Mouse (Mus musculus): ENCODE data around the gene Cbx4.

Cbx4 gene

GRCm38 (mm10) chr11:119042466-119043272 lies 43.4 kb downstream of the Cbx4 start:
- in situ Hi-C loops (cut with MboI, MseI), result no loop called here

- in situ Hi-C loops (cut with MboI, MseI), result no loop called here
These were observed 44.1 kb downstream of the Cbx4 start for GRCm38 (mm10) chr11:119041750-119042465.

GRCm38 (mm10) chr11:119041325-119041716 lies 44.7 kb downstream of the Cbx4 start:
- in situ Hi-C loops (cut with MboI, MseI), result no loop called here

GRCm38 (mm10) chr11:119040600-119041324 lies 45.3 kb downstream of the Cbx4 start, which contains the start of gene Cbx8:
TSS of gene Cbx8 (minus strand) at chr11:119040969.
- in situ Hi-C loops (cut with MboI, MseI), result no loop called here

GRCm38 (mm10) chr11:119039732-119040512 lies 46.1 kb downstream of the Cbx4 start:
- in situ Hi-C loops (cut with MboI, MseI), result no loop called here

- in situ Hi-C loops (cut with MboI, MseI), result no loop called here
These were observed 47.1 kb downstream of the Cbx4 start for GRCm38 (mm10) chr11:119038744-119039484.

GRCm38 (mm10) chr11:119037780-119038401 lies 48.1 kb downstream of the Cbx4 start:
- in situ Hi-C loops (cut with MboI, MseI), result no loop called here

GRCm38 (mm10) chr11:119036934-119037779 lies 48.9 kb downstream of the Cbx4 start:
- in situ Hi-C loops (cut with MboI, MseI), result no loop called here

- in situ Hi-C loops (cut with MboI, MseI), result no loop called here
These were observed 49.6 kb downstream of the Cbx4 start for GRCm38 (mm10) chr11:119036447-119036846.

GRCm38 (mm10) chr11:119035686-119036165 lies 50.3 kb downstream of the Cbx4 start:
- in situ Hi-C loops (cut with MboI, MseI), result no loop called here

GRCm38 (mm10) chr11:119035094-119035685 lies 50.8 kb downstream of the Cbx4 start:
- in situ Hi-C loops (cut with MboI, MseI), result no loop called here

GRCm38 (mm10) chr11:119034635-119035034 lies 51.4 kb downstream of the Cbx4 start:
- in situ Hi-C loops (cut with MboI, MseI), result no loop called here

GRCm38 (mm10) chr11:119033874-119034558 lies 52.0 kb downstream of the Cbx4 start:
- in situ Hi-C loops (cut with MboI, MseI), result no loop called here

All from T-helper 1 cell (primary cell).